In the genomic region with DNA sequence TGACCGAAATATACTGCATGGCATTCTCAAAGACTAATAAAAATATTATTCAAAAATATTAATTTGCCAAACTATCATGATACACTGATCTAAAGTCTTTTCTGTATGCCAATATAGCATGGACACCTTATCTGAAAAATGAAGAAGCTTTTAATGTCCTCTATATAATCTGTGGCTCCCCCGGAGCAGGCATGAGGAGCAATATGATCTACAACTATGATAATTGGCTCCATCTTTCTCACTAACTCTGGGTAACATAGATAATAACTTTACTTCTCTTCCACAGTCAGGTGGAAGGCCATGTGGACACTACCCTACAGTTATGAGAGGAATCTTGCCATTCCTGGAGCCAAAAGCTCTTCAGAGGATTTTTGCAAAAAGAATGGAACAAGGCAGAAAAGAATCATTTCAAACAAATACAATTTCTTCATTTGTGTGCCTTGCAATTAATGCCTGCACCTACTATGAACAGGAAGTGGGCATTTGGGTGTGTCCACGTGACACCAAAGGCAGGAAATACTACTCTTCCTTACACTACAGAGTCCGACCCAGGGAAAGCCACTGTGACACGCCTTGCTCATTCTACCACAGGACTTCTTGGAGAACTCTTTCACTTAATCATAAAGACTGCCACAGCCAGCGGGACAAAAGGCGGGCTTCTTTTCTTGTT, we compare ENCODE assay signal across 11 mouse cellular contexts.
DNase-seq lines count a peak whose midpoint lies in the region; ATAC-seq and TF ChIP-seq lines count a peak whose summit lies in the region.
"Had no signal": no experiment of that assay in that cellular context is flagged by ENCODE, and none has a peak within 500 bp of the region (broad histone marks: within the 10 kb centered on the region; RNA-seq: fewer than 3 reads in every experiment).

No protein-coding gene starts in this region.

- no peaks in the 10 kb centered on the region for H3K27me3 ChIP-seq in C2C12 (ENCODE audit: control insufficient read depth, insufficient read depth, insufficient read length)
- H3K27me3 ChIP-seq in forebrain, embryonic 11.5 days (ENCODE audit: control insufficient read depth, insufficient read depth, low read length): no peaks in the 10 kb centered on the region
- H3K27me3 ChIP-seq: midbrain, embryonic 13.5 days had no signal

- H3K4me2 ChIP-seq in forebrain, embryonic 11.5 days (ENCODE audit: low read depth, low read length, severe bottlenecking): no peak overlapping the region
- H3K4me2 ChIP-seq: midbrain, embryonic 13.5 days had no signal

- intact Hi-C loops in heart, postnatal 10 days (cut with DNase I): no loop called here

- H3K9me3 ChIP-seq in forebrain, embryonic 11.5 days (ENCODE audit: control insufficient read depth, low read length): no peaks in the 10 kb centered on the region
- H3K9me3 ChIP-seq: forebrain, embryonic 10.5 days; midbrain, embryonic 13.5 days had no signal

- no peak overlapping the region for H3K27ac ChIP-seq in forebrain, embryonic 11.5 days (ENCODE audit: low read depth, low read length)
- H3K27ac ChIP-seq: forebrain, embryonic 10.5 days; midbrain, embryonic 13.5 days had no signal

- H3K9ac ChIP-seq in forebrain, embryonic 11.5 days (ENCODE audit: low read length): no peak overlapping the region
- H3K9ac ChIP-seq: midbrain, embryonic 13.5 days had no signal

- no peak for TF ChIP-seq CTCF in C2C12 (IDR thresholded peaks at IDR 0.05; ENCODE audit: control insufficient read depth, insufficient read depth, insufficient read length)

- no peak overlapping the region for H3K4me3 ChIP-seq in C2C12 (ENCODE audit: insufficient read depth, poor library complexity, severe bottlenecking)
- H3K4me3 ChIP-seq in forebrain, embryonic 11.5 days (ENCODE audit: low read depth, low read length): no peak overlapping the region
- H3K4me3 ChIP-seq: forebrain, embryonic 10.5 days; midbrain, embryonic 13.5 days had no signal

- peaks cover 6% of the 10 kb centered on the region for H3K79me2 ChIP-seq in C2C12 (ENCODE audit: control insufficient read depth, insufficient read depth)

- H3K36me3 ChIP-seq in C2C12 (ENCODE audit: control insufficient read depth, insufficient read depth): no peaks in the 10 kb centered on the region
- no peaks in the 10 kb centered on the region for H3K36me3 ChIP-seq in forebrain, embryonic 11.5 days (ENCODE audit: control insufficient read depth, insufficient read depth, low read length)
- H3K36me3 ChIP-seq: midbrain, embryonic 13.5 days had no signal

- ATAC-seq in granulocyte monocyte progenitor cell, adult 5-6 weeks (replicated peaks; ENCODE audit: poor library complexity, severe bottlenecking): peak; percentile 90
- ATAC-seq in megakaryocyte progenitor cell, adult 5-6 weeks (replicated peaks; ENCODE audit: poor library complexity): peak; percentile 83
- ATAC-seq in forebrain, embryonic 11.5 days (replicated peaks; ENCODE audit: low FRiP score): no peak
- ATAC-seq: midbrain, embryonic 13.5 days had no signal

- H3ac ChIP-seq in C2C12 (ENCODE audit: control insufficient read depth, insufficient read length, low read depth): no peak overlapping the region

- peaks cover 10% of the 10 kb centered on the region for H3K79me3 ChIP-seq in C2C12 (ENCODE audit: low read depth)

- WGBS in forebrain, embryonic 11.5 days: 83% methylated on average over 7 of the region's 7 CpGs

- no peaks in the 10 kb centered on the region for H3K4me1 ChIP-seq in forebrain, embryonic 11.5 days (replicated peaks; ENCODE audit: control insufficient read depth, insufficient read depth, low read length)

- DNase-seq in 416B (ENCODE audit: low read depth): peak; percentile 68
- no peak for DNase-seq in layer of hippocampus, postnatal 36 days
- DNase-seq in forebrain, embryonic 11.5 days (ENCODE audit: low spot score): no peak
- no peak for DNase-seq in heart, postnatal 10 days
- DNase-seq: cerebellum, adult 9-10 months; kidney, adult 2 months had no signal

TF ChIP-seq in C2C12, 6 proteins besides CTCF, POLR2A, EP300 and RAD21:
- TF ChIP-seq MAX (IDR thresholded peaks at IDR 0.05) (no peak), USF1 (IDR thresholded peaks at IDR 0.05; ENCODE audit: low read depth) (peak; percentile 67)
